Mouse (Mus musculus): ENCODE measurements at regions not wholly inside any gene's neighbourhood (a gene's known extent, or its start where the extent isn't known, plus 50 kb on each side); places are given as distances from the start of the nearest gene placed in this dataset.
A peak's percentile ranks its signal among the peaks of the same experiment; 100 is the strongest.

DNA sequence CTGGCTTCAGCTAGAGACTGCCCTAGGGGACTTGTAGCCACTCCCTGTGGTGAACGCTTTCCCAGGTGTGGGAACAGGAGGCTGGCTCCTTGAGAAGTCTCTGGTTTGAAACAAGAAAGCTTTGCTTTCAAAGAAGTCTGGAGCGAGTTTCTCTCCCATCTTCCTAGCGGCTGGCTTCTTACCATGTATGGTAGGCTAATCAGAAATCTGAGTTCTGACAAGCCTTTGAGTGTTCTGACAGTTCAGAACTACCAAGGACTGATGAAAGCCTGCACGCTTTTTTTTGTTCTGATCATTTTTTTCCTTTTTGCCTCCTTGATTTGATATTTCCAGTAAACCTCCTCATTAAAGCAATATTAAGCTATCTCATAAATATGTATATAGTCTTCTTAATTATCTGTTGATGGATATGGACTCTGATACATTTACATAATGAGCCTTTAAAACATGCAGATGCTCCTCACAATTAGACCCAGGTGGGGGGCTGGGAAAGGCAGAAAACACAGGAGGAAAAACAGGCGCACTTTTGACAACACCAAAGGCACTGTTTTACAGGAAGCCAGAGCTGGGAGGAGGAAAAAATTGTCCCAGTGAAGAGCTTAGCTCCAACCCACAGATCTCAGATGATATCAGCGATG, 95.7 kb upstream of the Plxnc1 start:
- DNase-seq (ENCODE audit: low spot score in 2 of 2) = no peak
- intact Hi-C loops (cut with DNase I) = no loop called here

DNA sequence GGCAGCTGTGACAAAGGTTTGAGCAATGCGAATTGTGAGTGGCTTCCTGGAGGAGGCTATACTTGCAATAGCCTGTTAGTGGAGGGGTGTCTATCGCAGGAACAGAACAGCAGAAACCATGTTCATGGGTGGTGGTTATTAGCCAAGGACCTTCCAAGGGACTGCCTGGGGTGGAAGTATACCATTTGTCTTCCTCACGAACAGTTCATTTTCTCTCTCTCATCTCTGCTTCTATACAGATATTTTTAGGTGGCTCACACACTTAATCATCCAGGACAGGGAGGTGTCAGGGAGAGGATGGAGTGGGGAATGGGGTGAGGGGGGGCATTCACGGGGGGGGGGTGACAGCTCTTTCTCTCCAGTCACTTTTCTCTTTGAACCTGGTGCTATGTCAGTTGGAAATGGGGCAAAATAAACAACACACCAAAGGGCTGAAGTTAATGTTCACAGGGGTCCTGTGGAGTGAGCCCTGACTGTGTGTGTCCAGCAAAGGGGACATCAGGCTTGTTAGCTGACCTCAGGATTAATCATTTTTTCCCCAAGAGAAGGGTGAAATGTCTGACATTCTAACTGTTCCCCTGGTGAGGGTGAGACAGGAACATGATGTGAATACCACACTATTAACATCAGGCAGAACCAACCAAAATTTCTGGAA, 91.5 kb upstream of the Plxnc1 start:
- DNase-seq (ENCODE audit: low spot score in 2 of 2) = no peak
- intact Hi-C loops (cut with DNase I) = no loop called here

DNA sequence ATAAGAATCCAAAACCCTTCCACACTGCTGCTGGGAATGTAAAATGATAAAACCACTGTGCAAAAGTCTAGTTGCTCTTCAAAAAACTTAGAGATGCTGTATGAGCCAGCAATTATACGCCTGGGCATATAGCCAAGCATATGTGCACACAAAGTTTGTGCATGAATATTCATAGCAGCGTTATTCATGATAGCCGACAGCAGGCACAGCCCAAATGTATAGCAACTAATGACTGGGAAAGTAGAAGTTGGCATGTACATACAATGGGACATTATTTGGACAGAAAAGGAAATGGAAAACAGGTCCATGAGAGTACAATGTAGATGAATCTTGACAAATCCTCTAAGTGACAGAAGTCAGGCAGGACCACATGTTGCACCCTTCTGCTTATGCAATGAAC, 90.7 kb upstream of the Plxnc1 start:
- intact Hi-C loops (cut with DNase I) = no loop called here
- peak; percentile 75 to 89 for DNase-seq (ENCODE audit: low spot score in 2 of 2)

GRCm38 (mm10) chr10:95034566-95034965, 89.9 kb upstream of the Plxnc1 start:
- DNase-seq (ENCODE audit: low spot score in 2 of 2) = no peak
- intact Hi-C loops (cut with DNase I) = no loop called here

- intact Hi-C loops (cut with DNase I) = no loop called here
- DNase-seq (ENCODE audit: low spot score in 2 of 2) = no peak
These were observed 88.4 kb upstream of the Plxnc1 start for GRCm38 (mm10) chr10:95032760-95033716.

DNA sequence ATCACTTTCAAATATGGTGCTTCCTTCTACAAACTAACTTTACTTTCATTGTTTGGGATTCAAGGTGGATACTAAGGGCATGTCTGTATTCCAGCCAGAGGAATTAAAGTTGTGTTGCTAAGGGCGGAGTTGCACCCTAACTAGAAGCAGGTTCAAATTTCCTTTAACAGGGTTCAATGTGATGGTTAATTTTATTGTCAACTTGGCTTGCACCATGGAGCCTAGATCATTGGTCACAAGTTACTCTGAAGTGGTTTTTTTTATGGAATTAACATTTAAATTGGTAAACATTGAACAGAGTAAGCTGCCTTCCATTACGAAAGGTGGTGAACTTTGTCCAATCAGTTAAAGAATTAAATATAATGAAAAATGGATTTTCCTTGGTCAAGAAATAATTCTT, 86.7 kb upstream of the Plxnc1 start:
- intact Hi-C loops (cut with DNase I) = no loop called here
- DNase-seq (ENCODE audit: low spot score in 2 of 2) = no peak

- intact Hi-C loops (cut with DNase I) = no loop called here
These were observed 86.2 kb upstream of the Plxnc1 start for GRCm38 (mm10) chr10:95030801-95031200.

GRCm38 (mm10) chr10:95029554-95029953, 84.9 kb upstream of the Plxnc1 start:
- DNase-seq (ENCODE audit: low spot score in 2 of 2) = no peak
- intact Hi-C loops (cut with DNase I) = no loop called here

More at GRCm38 (mm10) chr10:95030801-95031200, 86.2 kb upstream of the Plxnc1 start:
- no peak for DNase-seq (ENCODE audit: low spot score in 2 of 2)

DNA sequence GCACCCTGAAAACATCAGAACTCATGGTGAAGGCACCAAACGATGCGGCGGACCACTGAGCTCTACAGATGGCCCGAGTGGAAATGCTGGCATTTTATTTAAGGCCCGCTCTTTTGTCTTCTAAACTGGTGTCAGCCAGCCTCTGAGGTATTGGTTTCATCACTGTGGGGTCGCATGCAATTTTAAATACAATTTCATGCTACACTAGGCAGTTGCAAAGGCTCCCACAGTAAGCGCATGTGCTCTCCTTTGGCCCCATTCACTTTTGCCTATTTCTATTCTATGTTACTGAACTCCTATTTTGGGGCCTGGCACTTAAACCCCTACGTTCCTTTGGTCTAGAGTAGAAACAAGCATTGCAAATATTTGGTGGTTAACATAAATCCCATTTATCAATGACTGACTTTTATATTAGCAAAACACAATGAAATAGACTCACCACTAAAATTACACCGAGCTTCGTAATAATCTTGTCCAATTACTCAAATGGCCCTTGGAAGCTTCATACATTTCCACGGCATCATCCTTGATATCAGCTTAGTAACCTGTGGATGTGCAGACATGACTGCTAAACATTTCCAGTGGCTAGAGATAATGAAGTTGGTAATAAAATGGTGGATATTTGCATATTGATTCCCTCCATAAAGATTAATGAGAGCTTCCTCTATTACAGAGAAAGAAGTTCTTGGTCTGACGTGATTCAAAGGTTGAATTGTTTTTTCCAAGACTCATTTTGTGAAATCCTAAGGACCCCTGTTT, 81.1 kb upstream of the Plxnc1 start:
- no peak for DNase-seq (ENCODE audit: low spot score in 2 of 2)
- intact Hi-C loops (cut with DNase I) = no loop called here

DNA sequence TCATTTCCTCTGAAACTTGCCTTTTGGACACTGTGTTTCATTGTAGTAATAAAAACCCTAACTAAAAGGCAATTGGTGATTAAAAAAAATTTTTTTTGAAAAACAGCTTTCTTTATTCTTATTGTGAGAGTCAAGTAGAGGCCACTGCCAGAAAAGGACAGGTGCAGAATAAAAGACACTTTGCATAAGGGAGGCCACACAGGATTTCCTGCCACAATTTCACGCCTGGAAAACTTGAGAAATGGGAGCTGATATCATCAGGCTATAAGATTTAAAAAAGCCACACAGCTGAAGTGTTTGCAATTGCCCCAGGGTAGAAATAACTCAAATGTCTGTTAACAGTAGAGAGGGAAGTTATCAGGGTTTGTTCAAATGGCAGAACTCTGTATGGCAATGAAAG, 76.6 kb upstream of the Plxnc1 start:
- DNase-seq (ENCODE audit: low spot score in 2 of 2) = no peak
- intact Hi-C loops (cut with DNase I) = no loop called here

- intact Hi-C loops (cut with DNase I) = no loop called here
- DNase-seq (ENCODE audit: low spot score in 2 of 2) = no peak
These were observed 72.3 kb upstream of the Plxnc1 start for GRCm38 (mm10) chr10:95016896-95017295.

- intact Hi-C loops (cut with DNase I) = no loop called here
- no peak for DNase-seq (ENCODE audit: low spot score in 2 of 2)
These were observed 70.8 kb upstream of the Plxnc1 start for GRCm38 (mm10) chr10:95015298-95015951.

DNA sequence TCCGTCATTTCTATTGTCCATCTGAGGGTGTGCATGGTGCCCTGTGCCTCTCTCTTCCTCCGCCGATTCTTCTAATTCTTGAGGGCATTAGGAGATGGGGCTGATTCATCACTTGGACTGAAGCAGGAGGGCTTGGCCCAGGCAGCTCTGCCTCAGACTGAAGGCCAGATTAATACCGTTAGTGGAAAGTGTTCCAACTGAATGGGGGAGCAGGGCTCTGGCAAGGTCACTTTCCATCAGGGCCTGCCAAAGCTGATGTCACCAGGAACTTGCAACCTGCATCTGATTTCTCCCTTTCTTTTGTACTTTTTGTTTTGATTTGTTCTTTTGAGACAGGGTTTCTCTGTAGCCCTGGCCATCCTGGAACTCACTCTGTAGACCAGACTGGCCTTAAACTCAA, 69.3 kb upstream of the Plxnc1 start:
- intact Hi-C loops (cut with DNase I) = loop anchor here (5.0 kb wide), 1 partner anchor 73 kb away; no protein-coding TSS in a partner anchor
- DNase-seq (ENCODE audit: low spot score in 2 of 2) = no peak

GRCm38 (mm10) chr10:95013213-95013915, 68.7 kb upstream of the Plxnc1 start:
- intact Hi-C loops (cut with DNase I) = loop anchor here (5.0 kb wide), 1 partner anchor 74 kb away; no protein-coding TSS in a partner anchor
- no peak for DNase-seq (ENCODE audit: low spot score in 2 of 2)

- intact Hi-C loops (cut with DNase I) = loop anchor here (5.0 kb wide), 1 partner anchor 77 kb away; no protein-coding TSS in a partner anchor
- no peak for DNase-seq (ENCODE audit: low spot score in 2 of 2)
These were observed 65.7 kb upstream of the Plxnc1 start for GRCm38 (mm10) chr10:95010333-95010732.

DNA sequence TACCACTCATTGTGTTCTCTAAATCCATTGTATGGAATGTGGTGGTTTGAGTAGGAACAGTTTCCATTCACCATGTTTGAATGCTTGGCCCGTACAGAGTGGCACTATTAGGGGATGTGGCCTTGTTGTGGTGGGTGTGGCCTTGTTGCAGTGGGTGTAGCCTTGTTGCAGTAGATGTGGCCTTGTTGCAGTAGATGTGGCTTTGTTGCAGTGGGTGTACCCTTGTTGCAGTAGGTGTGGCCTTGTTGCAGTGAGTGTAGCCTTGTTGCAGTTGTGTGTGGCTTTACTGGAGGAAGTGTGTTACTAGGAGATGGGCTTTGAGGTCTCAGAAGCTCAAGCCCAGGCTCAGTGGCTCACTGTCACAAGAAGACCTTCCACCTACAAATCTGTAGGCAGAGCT, 64.4 kb upstream of the Plxnc1 start:
- DNase-seq (ENCODE audit: low spot score in 2 of 2) = no peak
- intact Hi-C loops (cut with DNase I) = no loop called here

DNA sequence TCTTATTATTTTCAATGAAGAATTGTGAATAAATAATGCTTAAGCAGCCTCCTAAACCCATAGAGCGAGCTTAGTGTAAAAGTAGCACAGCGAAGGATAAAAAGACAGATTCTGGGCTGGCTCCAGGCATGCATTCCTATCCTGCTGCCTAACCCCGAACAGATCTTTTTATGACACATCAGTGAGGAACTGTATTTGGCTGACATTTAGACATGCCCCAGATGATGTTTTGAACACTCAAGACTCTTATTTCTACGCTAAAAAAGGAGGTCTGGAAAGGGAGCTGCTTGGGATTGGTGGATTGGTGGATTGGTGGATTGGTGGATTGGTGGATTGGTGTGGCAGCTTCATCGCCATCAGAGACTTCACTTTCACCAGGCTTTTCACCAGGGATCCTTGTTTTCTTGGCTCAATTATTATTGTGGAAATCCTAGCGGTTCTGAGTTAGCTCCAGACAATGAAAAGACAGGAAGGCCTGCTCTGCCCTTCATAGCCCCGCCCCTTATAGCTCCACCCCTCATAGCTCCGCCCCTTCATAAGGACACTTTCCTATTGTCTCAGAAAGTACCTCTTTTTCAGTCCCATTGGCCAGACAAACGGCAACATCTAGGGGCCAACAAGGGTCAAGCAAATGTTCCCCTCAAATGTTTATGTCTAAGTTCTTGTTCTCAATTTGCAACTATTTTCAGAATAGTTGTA, 59.6 kb upstream of the Plxnc1 start:
- DNase-seq (ENCODE audit: low spot score in 2 of 2) = no peak
- intact Hi-C loops (cut with DNase I) = no loop called here

GRCm38 (mm10) chr10:95003621-95004020, 59.0 kb upstream of the Plxnc1 start:
- no peak for DNase-seq (ENCODE audit: low spot score in 2 of 2)
- intact Hi-C loops (cut with DNase I) = no loop called here

All from left cerebral cortex, postnatal 14 days (tissue).